8 mouse cellular contexts compared by ENCODE assay signal in genomic region chr4:135946659-135947301, GRCm38 (mm10). TPM values are rescaled to one million over a fixed set of nuclear protein-coding genes. Genes with fewer than 3 reads are reported as not detected.
DNase-seq lines count a peak whose midpoint lies in the region; ATAC-seq and TF ChIP-seq lines count a peak whose summit lies in the region.

No protein-coding gene starts in this region.

- H3K4me2 ChIP-seq in forebrain, postnatal 0 days (ENCODE audit: low read depth): peak overlapping the region; percentile 87
- H3K4me2 ChIP-seq in liver, embryonic 11.5 days: peak overlapping the region; percentile 81

- TF ChIP-seq POLR2A in kidney, adult 2 months (IDR thresholded peaks at IDR 0.05; ENCODE audit: low read depth, low read length): no peak

- peak overlapping the region; percentile 87 for H3K4me3 ChIP-seq in kidney, adult 2 months (ENCODE audit: insufficient read depth, low read depth, low read length)
- H3K4me3 ChIP-seq in forebrain, postnatal 0 days (ENCODE audit: low read depth, low read length): peak overlapping the region; percentile 52
- H3K4me3 ChIP-seq in liver, embryonic 11.5 days (ENCODE audit: low read depth, low read length): peak overlapping the region; percentile 82

- ATAC-seq in forebrain, postnatal 0 days: peak; percentile 29
- peak; percentile 21 for ATAC-seq in liver, embryonic 11.5 days (replicated peaks; ENCODE audit: low FRiP score)

- peak; percentile 38 for DNase-seq in kidney, adult 2 months
- DNase-seq in kidney, adult 9 months: no peak
- DNase-seq in NIH3T3 (ENCODE audit: low read depth): peak; percentile 32
- no peak for DNase-seq in forebrain, postnatal 0 days
- DNase-seq in liver, embryonic 11.5 days (ENCODE audit: low spot score): no peak
- DNase-seq in splenic B cell, adult 2 months (ENCODE audit: low read depth, low spot score): peak; percentile 33
- no peak for DNase-seq in yolk sac, embryonic 10.5 days (ENCODE audit: low spot score)
- DNase-seq in right cerebral cortex, postnatal 14 days: no peak

- peak overlapping the region; percentile 63 for H3K9ac ChIP-seq in forebrain, postnatal 0 days
- peak overlapping the region; percentile 84 for H3K9ac ChIP-seq in liver, embryonic 11.5 days (ENCODE audit: low read depth, low read length)

- no peak for TF ChIP-seq CTCF in kidney, adult 2 months (conservative IDR thresholded peaks at IDR 0.05; ENCODE audit: insufficient read depth, insufficient read length, low read depth, low read length)
- no peak for TF ChIP-seq CTCF in forebrain, postnatal 0 days (IDR thresholded peaks at IDR 0.05; ENCODE audit: low read depth)

- no peaks in the 10 kb centered on the region for H3K9me3 ChIP-seq in forebrain, postnatal 0 days (ENCODE audit: low read length)
- H3K9me3 ChIP-seq in liver, embryonic 11.5 days (ENCODE audit: control insufficient read depth, low read length): no peaks in the 10 kb centered on the region

- H3K4me1 ChIP-seq in kidney, adult 2 months (ENCODE audit: control insufficient read depth, insufficient read depth, low read length): peaks cover 21% of the 10 kb centered on the region
- H3K4me1 ChIP-seq in forebrain, postnatal 0 days (ENCODE audit: insufficient read depth): no peaks in the 10 kb centered on the region
- peaks cover 25% of the 10 kb centered on the region for H3K4me1 ChIP-seq in liver, embryonic 11.5 days (replicated peaks; ENCODE audit: control insufficient read depth, insufficient read depth, low read length)

- under 1% methylated on average over 28 of the region's 28 CpGs for WGBS in kidney, adult 2 months
- WGBS in forebrain, postnatal 0 days: 1% methylated on average over 28 of the region's 28 CpGs
- WGBS in liver, embryonic 11.5 days: 1% methylated on average over 28 of the region's 28 CpGs

- no peaks in the 10 kb centered on the region for H3K27me3 ChIP-seq in kidney, adult 2 months (replicated peaks; ENCODE audit: control insufficient read depth, insufficient read depth, low read length)
- no peaks in the 10 kb centered on the region for H3K27me3 ChIP-seq in forebrain, postnatal 0 days (ENCODE audit: insufficient read depth, low read length)
- no peaks in the 10 kb centered on the region for H3K27me3 ChIP-seq in liver, embryonic 11.5 days (replicated peaks; ENCODE audit: control insufficient read depth, insufficient read depth, low read length)
- no peaks in the 10 kb centered on the region for H3K27me3 ChIP-seq in splenic B cell, adult 2 months (ENCODE audit: control insufficient read depth, insufficient read depth, low read length, poor library complexity, severe bottlenecking)

- peak overlapping the region; percentile 11 for H3K27ac ChIP-seq in kidney, adult 2 months (ENCODE audit: insufficient read depth, low read depth, low read length)
- H3K27ac ChIP-seq in forebrain, postnatal 0 days (ENCODE audit: low read depth, low read length): peak overlapping the region; percentile 81
- peak overlapping the region; percentile 53 for H3K27ac ChIP-seq in liver, embryonic 11.5 days (ENCODE audit: low read depth, low read length)

- H3K36me3 ChIP-seq in kidney, adult 2 months (ENCODE audit: control insufficient read depth, insufficient read depth, low read length): no peaks in the 10 kb centered on the region
- H3K36me3 ChIP-seq in forebrain, postnatal 0 days (ENCODE audit: insufficient read depth): peaks cover 9% of the 10 kb centered on the region
- H3K36me3 ChIP-seq in liver, embryonic 11.5 days (ENCODE audit: control insufficient read depth, insufficient read depth, low read length): peaks cover 3% of the 10 kb centered on the region
- H3K36me3 ChIP-seq in splenic B cell, adult 2 months (ENCODE audit: control insufficient read depth, insufficient read depth, low read length, poor library complexity, severe bottlenecking): peaks cover 3% of the 10 kb centered on the region

RNA-seq across cellular contexts. Expression of gene Hmgcl, which starts 0.5 kb away (rescaled TPM):
- 175 and 199 TPM in 2 replicates for polyA plus RNA-seq in kidney, adult 2 months (2012; rRNA removed)
- 42.9 and 46.0 TPM in 2 replicates for total RNA-seq in forebrain, postnatal 0 days (2014; rRNA removed)
- polyA plus RNA-seq in forebrain, postnatal 0 days (2015; fragmentation: Nextera tagmentation; extraction: Ambion mirVana): 52.6 and 58.3 TPM in 2 replicates
- polyA plus RNA-seq in liver, embryonic 11.5 days (2014; fragmentation: Nextera tagmentation; extraction: Ambion mirVana): 97.1 and 104 TPM in 2 replicates

RNA-seq across cellular contexts. Expression of gene Gale, which starts 16.7 kb away (rescaled TPM):
- polyA plus RNA-seq in kidney, adult 2 months (2012; rRNA removed): 12.9 and 13.4 TPM in 2 replicates
- 32.1 and 42.4 TPM in 2 replicates for total RNA-seq in forebrain, postnatal 0 days (2014; rRNA removed)
- 30.7 and 34.4 TPM in 2 replicates for polyA plus RNA-seq in forebrain, postnatal 0 days (2015; fragmentation: Nextera tagmentation; extraction: Ambion mirVana)
- polyA plus RNA-seq in liver, embryonic 11.5 days (2014; fragmentation: Nextera tagmentation; extraction: Ambion mirVana): 47.7 and 49.8 TPM in 2 replicates

RNA-seq across cellular contexts. Expression of gene Lypla2, which starts 25.6 kb away (rescaled TPM):
- polyA plus RNA-seq in kidney, adult 2 months (2012; rRNA removed): 90.8 and 100 TPM in 2 replicates
- total RNA-seq in forebrain, postnatal 0 days (2014; rRNA removed): 136 and 138 TPM in 2 replicates
- 201 and 206 TPM in 2 replicates for polyA plus RNA-seq in forebrain, postnatal 0 days (2015; fragmentation: Nextera tagmentation; extraction: Ambion mirVana)
- polyA plus RNA-seq in liver, embryonic 11.5 days (2014; fragmentation: Nextera tagmentation; extraction: Ambion mirVana): 104 and 106 TPM in 2 replicates

RNA-seq across cellular contexts. Expression of gene Fuca1, which starts 26.2 kb away (rescaled TPM):
- polyA plus RNA-seq in kidney, adult 2 months (2012; rRNA removed): 161 and 226 TPM in 2 replicates
- 30.9 and 33.2 TPM in 2 replicates for total RNA-seq in forebrain, postnatal 0 days (2014; rRNA removed)
- 67.7 and 75.2 TPM in 2 replicates for polyA plus RNA-seq in forebrain, postnatal 0 days (2015; fragmentation: Nextera tagmentation; extraction: Ambion mirVana)
- 39.6 and 47.7 TPM in 2 replicates for polyA plus RNA-seq in liver, embryonic 11.5 days (2014; fragmentation: Nextera tagmentation; extraction: Ambion mirVana)

RNA-seq across cellular contexts. Expression of gene Pithd1, which starts 40.3 kb away (rescaled TPM):
- polyA plus RNA-seq in kidney, adult 2 months (2012; rRNA removed): 31.8 and 33.5 TPM in 2 replicates
- total RNA-seq in forebrain, postnatal 0 days (2014; rRNA removed): 62.8 and 64.2 TPM in 2 replicates
- polyA plus RNA-seq in forebrain, postnatal 0 days (2015; fragmentation: Nextera tagmentation; extraction: Ambion mirVana): 82.2 and 93.3 TPM in 2 replicates
- 96.9 and 106 TPM in 2 replicates for polyA plus RNA-seq in liver, embryonic 11.5 days (2014; fragmentation: Nextera tagmentation; extraction: Ambion mirVana)

Comparison
In these comparisons a context has a peak if more than half of its experiments do, and no peak if none do; other contexts are left out.
1. DNase-seq: peak in kidney, adult 2 months (single experiment), NIH3T3 (single experiment) and splenic B cell, adult 2 months (single experiment); none in kidney, adult 9 months (single experiment), forebrain, postnatal 0 days (single experiment), liver, embryonic 11.5 days (single experiment), yolk sac, embryonic 10.5 days (single experiment) and right cerebral cortex, postnatal 14 days (single experiment).
2. H3K27ac ChIP-seq: peak in every context shown above with its lines; median percentile 81 in forebrain, postnatal 0 days; 53 in liver, embryonic 11.5 days; 11 in kidney, adult 2 months.
3. Peak in every context shown above with its lines, with median percentiles within 50 percentile points of each other: H3K4me3 ChIP-seq.